Comparison of ENCODE assay signal across 11 mouse cellular contexts in genomic region chr5:43237238-43237637, GRCm38 (mm10). TPM values are rescaled to one million over a fixed set of nuclear protein-coding genes. Genes with fewer than 3 reads are reported as not detected.
DNase-seq lines count a peak whose midpoint lies in the region; ATAC-seq and TF ChIP-seq lines count a peak whose summit lies in the region.
"Had no signal": no experiment of that assay in that cellular context is flagged by ENCODE, and none has a peak within 500 bp of the region (broad histone marks: within the 10 kb centered on the region; RNA-seq: fewer than 3 reads in every experiment).

No protein-coding gene starts in this region.

- H3K36me3 ChIP-seq in heart, embryonic 12.5 days: no peaks in the 10 kb centered on the region
- peaks cover 3% of the 10 kb centered on the region for H3K36me3 ChIP-seq in testis, adult 2 months (ENCODE audit: control insufficient read depth, insufficient read depth, low read length)
- no peaks in the 10 kb centered on the region for H3K36me3 ChIP-seq in hindbrain, postnatal 0 days (ENCODE audit: insufficient read depth, low read length)
- H3K36me3 ChIP-seq: liver, embryonic 12.5 days had no signal

- TF ChIP-seq POLR2A in testis, adult 2 months (IDR thresholded peaks at IDR 0.05; ENCODE audit: control insufficient read depth, low read depth, low read length): no peak

- H3K4me2 ChIP-seq in heart, embryonic 12.5 days: peak overlapping the region; percentile 69
- H3K4me2 ChIP-seq in hindbrain, postnatal 0 days (ENCODE audit: low read depth, low read length): peak overlapping the region; percentile 87
- H3K4me2 ChIP-seq: liver, embryonic 12.5 days had no signal

- H3K4me3 ChIP-seq in heart, embryonic 12.5 days: peak overlapping the region; percentile 41
- H3K4me3 ChIP-seq in testis, adult 2 months (ENCODE audit: control insufficient read depth, low read depth, low read length): peak overlapping the region; percentile 43; the same call in 1 of the 2 replicates
- peak overlapping the region; percentile 99 for H3K4me3 ChIP-seq in hindbrain, postnatal 0 days (ENCODE audit: low read length)
- H3K4me3 ChIP-seq: liver, embryonic 12.5 days had no signal

- no peak overlapping the region for H3K27ac ChIP-seq in heart, embryonic 12.5 days (ENCODE audit: poor library complexity, severe bottlenecking)
- H3K27ac ChIP-seq in testis, adult 2 months (ENCODE audit: control insufficient read depth, insufficient read depth, low read depth, low read length): no peak overlapping the region
- H3K27ac ChIP-seq in hindbrain, postnatal 0 days: no peak overlapping the region
- H3K27ac ChIP-seq: liver, embryonic 12.5 days had no signal

- no peaks in the 10 kb centered on the region for H3K27me3 ChIP-seq in heart, embryonic 12.5 days (replicated peaks)
- no peaks in the 10 kb centered on the region for H3K27me3 ChIP-seq in testis, adult 2 months (ENCODE audit: control insufficient read depth, insufficient read depth, low read length)
- H3K27me3 ChIP-seq in hindbrain, postnatal 0 days (ENCODE audit: insufficient read depth, low read length): no peaks in the 10 kb centered on the region

- no peak for ATAC-seq in heart, embryonic 12.5 days (ENCODE audit: insufficient number of reproducible peaks, low FRiP score)
- ATAC-seq in hindbrain, postnatal 0 days: no peak
- ATAC-seq: liver, embryonic 12.5 days had no signal

- H3K9me3 ChIP-seq in heart, embryonic 12.5 days (replicated peaks): no peaks in the 10 kb centered on the region
- no peaks in the 10 kb centered on the region for H3K9me3 ChIP-seq in hindbrain, postnatal 0 days (ENCODE audit: low read length)
- H3K9me3 ChIP-seq: liver, embryonic 12.5 days had no signal

- intact Hi-C loops in heart, postnatal 25 days (cut with DNase I): loop anchor here (2.0 to 10.0 kb wide), 4 partner anchors 118 to 1532 kb away; partner anchors contain the start of gene Rab28

- 43% methylated on average over 12 of the region's 12 CpGs for WGBS in heart, embryonic 12.5 days
- 39% methylated on average over 12 of the region's 12 CpGs for WGBS in hindbrain, postnatal 0 days

- TF ChIP-seq CTCF in testis, adult 2 months (IDR thresholded peaks at IDR 0.05; ENCODE audit: control insufficient read depth, insufficient read depth, insufficient replicate concordance, low read depth, low read length): no peak
- no peak for TF ChIP-seq CTCF in hindbrain, postnatal 0 days (IDR thresholded peaks at IDR 0.05; ENCODE audit: low read depth)

- H3K4me1 ChIP-seq in heart, embryonic 12.5 days (replicated peaks): peaks cover 8% of the 10 kb centered on the region; the same call in 1 of the 2 replicates
- H3K4me1 ChIP-seq in testis, adult 2 months (ENCODE audit: control insufficient read depth, insufficient read depth, low read length): peaks cover 5% of the 10 kb centered on the region
- peaks cover under 1% of the 10 kb centered on the region; the same call in 1 of the 2 replicates for H3K4me1 ChIP-seq in hindbrain, postnatal 0 days (ENCODE audit: insufficient read depth, low read length)

- no peak for DNase-seq in heart, postnatal 25 days (ENCODE audit: low spot score)
- no peak for DNase-seq in testis, postnatal 14 days (ENCODE audit: low spot score)
- DNase-seq in hindbrain, postnatal 0 days (ENCODE audit: low spot score): peak; percentile 28
- no peak for DNase-seq in layer of hippocampus, postnatal 36 days
- no peak for DNase-seq in gastrocnemius, postnatal 4 days (ENCODE audit: low spot score in 2 of 2)
- DNase-seq: kidney, adult 9 months; lung, postnatal 4 days; right cerebral cortex, postnatal 4 days had no signal

- H3K9ac ChIP-seq in heart, embryonic 12.5 days: peak overlapping the region; percentile 70
- H3K9ac ChIP-seq in hindbrain, postnatal 0 days (replicated peaks; ENCODE audit: low read length): 0 out of 2 replicates have a peak overlapping the region, but pooled peaks have one; percentile 37
- H3K9ac ChIP-seq: liver, embryonic 12.5 days had no signal

RNA-seq across cellular contexts. Expression of gene Cpeb2, which starts 4.3 kb away (rescaled TPM):
- polyA plus RNA-seq in heart, embryonic 12.5 days (2016; fragmentation: Nextera tagmentation; extraction: Ambion mirVana): 7.5 and 8.6 TPM in 2 replicates
- 10 to 100 TPM; 23.0 to 28.5 TPM for total RNA-seq in heart, postnatal 25 days (2021)
- 144 and 160 TPM in 2 replicates for polyA plus RNA-seq in testis, adult 2 months (2012; rRNA removed)
- total RNA-seq in hindbrain, postnatal 0 days (2014; rRNA removed): 26.2 and 26.8 TPM in 2 replicates
- polyA plus RNA-seq in hindbrain, postnatal 0 days (2015; fragmentation: Nextera tagmentation; extraction: Ambion mirVana): 13.6 and 14.9 TPM in 2 replicates
- 10 to 100 TPM; 47.0 to 48.6 TPM for total RNA-seq in layer of hippocampus, postnatal 36 days (2021)
- 1 to 10 TPM; 8.9 to 9.9 TPM for total RNA-seq in gastrocnemius, postnatal 4 days (2021)

Comparison
In these comparisons a context has a peak if more than half of its experiments do, and no peak if none do; other contexts are left out.
1. H3K4me3 ChIP-seq: peak in every context shown above with its lines; median percentile 99 in hindbrain, postnatal 0 days; 43 in testis, adult 2 months; 41 in heart, embryonic 12.5 days.